Mouse (Mus musculus) megakaryocyte-erythroid progenitor cell, adult 5-6 weeks (primary cell): ENCODE data around the gene Uvrag. TPM values are rescaled to one million over a fixed set of nuclear protein-coding genes. Genes with fewer than 3 reads are reported as not detected.

ENCODE experiments used
- ATAC-seq: replicated peaks from 2 replicates; pipeline ENCODE4 v1.8.0; 2016; ENCODE audit warnings: mild to moderate bottlenecking, inconsistent platforms; ENCODE audit not compliant: severe bottlenecking, poor library complexity, low FRiP score, low TSS enrichment
- total RNA-seq, 2 experiments: library from RNA; stranded (forward) in 1 of 2; stranded (reverse) in 1 of 2; fragments of 200-1000, 215-1000 nt in 1 of 2; fragments of >200 nt in 1 of 2; fragmentation: Nextera tagmentation in 1 of 2; gene quantifications; 2 replicates each; pipeline ENCODE4 v1.2.3; 2014 to 2017

Gene Uvrag
- total RNA-seq, 2 experiments from 2014 or later: 15.0 to 16.2 TPM

DNA sequence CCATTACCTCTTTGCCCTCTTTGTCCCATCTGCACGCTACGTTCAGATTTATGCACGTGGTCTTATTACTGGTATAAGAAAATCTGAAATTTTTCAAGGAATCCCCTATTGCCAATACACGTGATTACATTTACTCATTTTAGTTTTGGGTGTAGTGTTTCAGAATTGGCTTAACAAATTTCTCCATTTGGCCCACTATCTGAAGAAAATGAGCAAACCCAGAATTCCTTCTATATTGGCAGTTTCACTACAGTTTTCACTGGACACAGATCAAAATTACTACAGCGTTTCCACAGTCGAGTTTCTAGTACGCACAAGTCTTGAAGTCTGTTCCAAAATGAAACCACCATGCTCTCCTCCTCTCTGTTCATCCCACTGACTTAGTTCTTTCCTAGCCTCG is 104.7 kb downstream of the Uvrag start:
- no peak for ATAC-seq

DNA sequence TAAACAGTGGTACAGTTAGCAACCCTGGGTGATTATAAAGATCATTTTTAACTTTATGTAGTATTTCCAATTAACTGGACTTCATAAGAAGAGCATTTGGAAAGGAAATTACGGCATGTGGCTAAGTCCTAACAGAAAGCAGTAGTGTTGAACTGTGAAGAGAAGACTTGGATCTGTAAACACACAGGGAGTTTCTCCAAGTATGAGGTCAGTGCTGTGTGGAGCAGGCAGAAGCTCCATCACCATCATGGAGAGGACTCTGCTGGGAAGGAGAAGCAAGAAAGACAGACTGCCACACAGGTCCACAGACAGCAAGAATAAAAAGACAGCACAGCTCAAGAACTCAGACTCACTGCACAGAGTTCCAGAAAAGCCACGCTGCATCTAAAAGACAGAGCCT is 106.0 kb downstream of the Uvrag start:
- no peak for ATAC-seq

DNA sequence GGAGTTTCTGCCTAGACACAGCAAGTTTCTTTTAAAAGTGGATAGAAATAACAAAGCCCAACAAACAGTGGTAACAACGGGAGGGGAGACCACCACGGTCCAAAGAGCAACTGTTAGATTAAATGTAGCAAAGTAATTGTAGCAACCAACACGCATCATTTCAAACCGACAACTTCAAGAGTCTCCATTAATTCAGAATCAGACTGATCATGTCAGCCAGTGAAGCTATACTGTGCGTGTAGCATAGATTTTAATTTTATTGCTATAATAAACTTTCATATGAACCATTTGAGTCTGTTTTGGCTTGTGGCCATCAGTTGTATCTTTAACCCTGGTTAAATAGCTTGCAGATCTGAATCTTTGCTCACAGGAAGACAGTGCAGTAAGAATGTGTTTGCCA is 107.1 kb downstream of the Uvrag start:
- no peak for ATAC-seq

DNA sequence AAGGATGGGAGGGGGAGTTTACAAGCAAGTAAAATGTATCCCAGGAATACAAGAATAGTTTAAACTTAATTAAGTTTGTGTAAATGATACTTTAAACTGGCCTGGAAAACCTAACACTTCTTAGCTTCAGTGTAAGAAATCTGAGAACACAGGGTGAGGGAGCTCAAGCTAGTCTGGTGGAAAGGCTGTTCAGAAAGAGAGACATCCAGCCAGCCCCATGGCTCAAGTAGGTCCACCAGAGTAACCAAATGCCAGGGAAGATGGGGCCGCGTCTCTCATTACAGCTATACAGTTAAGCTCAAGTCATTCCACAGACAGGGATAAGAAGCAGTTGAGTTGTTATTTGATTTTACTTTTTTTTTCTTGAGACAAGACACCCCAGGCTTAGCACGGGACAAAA is 107.6 kb downstream of the Uvrag start:
- ATAC-seq: no peak

DNA sequence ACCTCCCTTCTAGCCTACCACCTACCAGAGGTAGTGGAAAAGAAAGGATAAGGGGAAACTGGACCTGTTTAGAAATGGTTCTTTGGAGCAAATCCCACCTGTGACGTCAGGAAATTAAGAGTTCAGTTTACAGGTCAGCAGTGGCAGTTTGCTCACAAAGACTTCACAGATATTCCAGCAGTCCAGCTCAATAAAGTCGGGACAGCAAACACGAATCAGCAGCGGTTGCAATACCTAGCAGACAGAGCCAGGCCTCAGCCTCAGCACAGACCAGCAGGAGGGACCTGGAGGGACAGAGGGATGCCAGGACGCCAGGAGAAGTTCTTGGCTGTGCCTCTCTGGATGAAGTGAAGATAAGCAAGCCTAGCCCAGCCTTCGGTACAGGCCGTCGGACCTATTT is 108.9 kb downstream of the Uvrag start:
- ATAC-seq: no peak

DNA sequence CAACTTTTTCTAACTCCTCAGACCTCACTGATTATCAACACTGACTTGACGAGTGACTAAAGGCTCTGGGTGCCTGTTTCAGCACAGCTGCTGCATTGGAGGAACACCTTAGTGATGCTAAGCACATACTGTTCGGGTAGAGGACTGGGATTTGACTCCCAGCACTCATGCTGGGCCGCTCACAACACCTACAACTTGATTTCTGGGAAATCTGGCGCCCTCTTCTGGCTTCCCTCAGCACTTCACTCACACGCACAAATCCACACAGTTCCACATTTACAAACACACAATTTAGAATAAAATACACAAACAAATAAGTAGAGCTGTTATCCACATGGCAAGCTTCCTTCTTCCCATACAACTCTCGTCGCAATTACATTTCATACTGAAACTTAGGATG is 112.8 kb downstream of the Uvrag start:
- ATAC-seq: 0 out of 2 replicates have a peak, but pooled peaks have one; percentile 42

DNA sequence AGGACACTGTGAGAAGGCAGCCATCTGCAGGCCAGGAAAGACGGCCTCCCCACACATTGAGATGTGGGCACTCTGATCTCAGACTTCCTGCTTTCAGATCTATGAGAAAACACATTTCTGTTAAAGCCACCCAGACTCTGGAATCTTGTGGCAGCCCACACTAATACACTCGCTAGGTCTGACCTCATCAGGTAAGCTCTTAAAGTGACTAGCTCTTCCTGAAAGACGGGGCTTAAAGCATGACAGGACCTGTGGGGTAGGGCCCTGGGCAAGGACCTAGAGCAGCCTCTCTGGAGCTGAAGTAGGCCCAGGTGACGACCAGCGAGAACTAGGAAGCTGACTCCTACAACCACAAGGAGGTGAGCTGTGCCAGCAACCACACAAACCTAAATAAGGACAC is 113.8 kb downstream of the Uvrag start:
- ATAC-seq: peak; percentile 19; the same call in 1 of the 2 replicates

DNA sequence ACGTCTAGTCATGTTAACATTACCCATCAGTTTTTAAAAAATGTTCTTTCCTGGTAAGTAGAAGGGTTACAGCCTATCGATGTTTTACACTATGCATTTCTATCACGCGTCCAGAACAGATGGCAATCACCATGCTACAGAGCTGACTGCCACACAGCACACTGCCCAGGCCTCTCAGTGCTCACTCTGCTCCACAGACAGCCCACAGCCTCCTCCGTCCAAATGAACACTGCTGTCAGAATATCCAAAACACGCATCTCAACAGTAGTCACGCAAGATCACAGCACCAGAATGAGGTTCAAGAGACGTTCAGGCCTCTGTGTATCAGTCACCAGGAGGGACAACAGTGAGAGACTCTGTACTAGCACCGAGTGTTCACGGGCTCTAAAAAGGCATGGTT is 115.0 kb downstream of the Uvrag start:
- ATAC-seq: no peak

DNA sequence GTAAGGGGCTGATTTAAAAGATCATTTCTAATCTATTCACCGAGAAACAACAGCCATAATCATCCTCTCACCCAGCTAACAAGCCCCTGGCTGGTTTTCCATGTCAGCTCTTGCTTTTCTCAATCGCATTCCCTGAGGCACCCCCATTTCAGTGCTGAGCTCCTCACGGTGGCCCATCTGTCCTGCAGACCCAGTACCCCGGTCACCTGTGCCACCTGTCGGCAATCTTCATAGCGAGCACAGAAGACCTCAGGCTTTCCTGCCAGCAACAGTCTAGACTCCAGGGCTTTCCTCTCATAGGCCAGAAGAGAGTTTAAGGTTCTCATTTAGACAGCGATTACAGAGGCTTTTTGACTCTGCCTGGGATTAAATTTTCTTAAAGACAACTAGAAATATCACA is 115.7 kb downstream of the Uvrag start:
- no peak for ATAC-seq

DNA sequence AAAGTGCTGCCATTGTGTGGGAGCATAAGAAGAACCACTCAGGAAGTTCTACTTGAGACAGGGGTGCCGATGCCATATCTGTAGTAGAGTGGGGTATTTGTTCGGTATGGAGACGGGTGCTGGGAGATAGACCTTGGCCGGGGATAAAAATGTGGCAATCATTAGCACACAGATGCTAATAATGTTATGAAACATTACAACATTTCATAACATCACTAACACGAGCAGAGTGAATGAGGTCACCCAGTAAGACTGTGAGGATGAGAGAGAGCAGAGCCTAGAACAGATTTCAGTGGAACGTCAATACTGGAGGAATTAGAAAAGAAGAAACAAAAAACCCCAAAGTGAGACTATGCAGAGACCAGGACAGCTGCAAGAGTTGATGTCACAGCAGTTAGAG is 116.2 kb downstream of the Uvrag start:
- ATAC-seq: no peak

DNA sequence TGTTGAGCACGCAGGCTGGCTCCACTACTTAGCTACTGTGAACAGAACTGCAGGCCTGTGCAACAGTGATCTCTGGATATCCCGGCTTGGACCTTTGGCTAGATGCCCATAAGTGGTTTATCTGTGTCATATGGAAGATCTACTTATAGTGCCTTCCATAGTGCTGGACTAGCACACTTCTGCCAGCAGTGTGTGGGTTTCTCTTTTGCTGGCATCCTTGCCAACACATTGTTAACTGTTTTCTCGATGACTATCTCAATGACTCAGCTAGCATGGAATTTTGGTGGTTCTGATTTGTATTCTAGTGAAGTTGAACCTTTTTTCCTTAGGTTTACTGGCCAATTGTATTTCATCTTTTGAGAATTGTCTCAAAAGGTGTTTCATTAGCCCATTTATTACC is 117.0 kb downstream of the Uvrag start:
- peak; percentile 44 for ATAC-seq

DNA sequence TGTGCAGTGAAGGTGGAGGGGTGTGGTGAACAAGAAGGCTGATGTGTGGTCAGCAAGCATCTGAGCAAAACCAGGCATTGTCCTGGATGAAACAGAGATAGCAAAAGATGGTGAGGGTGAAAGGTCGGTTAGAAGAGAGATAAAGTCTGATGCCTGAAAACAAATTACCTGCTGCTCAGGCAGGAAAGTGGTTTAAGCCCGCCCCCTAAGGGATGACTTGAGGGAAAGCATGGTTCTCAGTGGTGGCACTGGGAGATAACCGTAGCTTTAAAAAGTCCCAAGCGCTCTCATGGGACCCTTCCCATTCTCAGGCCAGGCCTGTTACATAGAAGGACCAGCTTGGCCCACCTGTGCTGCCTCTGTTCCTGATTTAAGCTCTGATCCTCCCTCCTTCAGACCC is 119.7 kb downstream of the Uvrag start:
- peak; percentile 40; the same call in 1 of the 2 replicates for ATAC-seq

DNA sequence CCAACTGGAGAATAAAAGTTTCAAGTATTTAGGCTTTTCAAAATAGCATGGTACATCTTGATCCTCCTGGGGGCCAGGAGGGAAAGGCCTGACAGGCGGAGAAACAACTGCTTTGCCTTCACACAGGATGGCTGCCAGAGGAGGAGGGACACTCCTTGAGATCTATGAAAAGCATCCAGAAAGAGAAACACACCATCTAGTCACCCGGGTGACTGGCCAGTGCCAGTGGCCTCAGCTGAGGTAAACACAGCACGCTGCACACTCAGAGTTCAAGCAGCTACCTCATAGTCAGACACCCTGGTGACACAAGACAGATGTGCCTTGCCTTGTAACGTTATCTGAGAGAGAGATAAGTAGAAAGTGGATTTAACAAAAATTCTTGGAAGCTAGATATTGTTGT is 120.6 kb downstream of the Uvrag start:
- ATAC-seq: no peak

DNA sequence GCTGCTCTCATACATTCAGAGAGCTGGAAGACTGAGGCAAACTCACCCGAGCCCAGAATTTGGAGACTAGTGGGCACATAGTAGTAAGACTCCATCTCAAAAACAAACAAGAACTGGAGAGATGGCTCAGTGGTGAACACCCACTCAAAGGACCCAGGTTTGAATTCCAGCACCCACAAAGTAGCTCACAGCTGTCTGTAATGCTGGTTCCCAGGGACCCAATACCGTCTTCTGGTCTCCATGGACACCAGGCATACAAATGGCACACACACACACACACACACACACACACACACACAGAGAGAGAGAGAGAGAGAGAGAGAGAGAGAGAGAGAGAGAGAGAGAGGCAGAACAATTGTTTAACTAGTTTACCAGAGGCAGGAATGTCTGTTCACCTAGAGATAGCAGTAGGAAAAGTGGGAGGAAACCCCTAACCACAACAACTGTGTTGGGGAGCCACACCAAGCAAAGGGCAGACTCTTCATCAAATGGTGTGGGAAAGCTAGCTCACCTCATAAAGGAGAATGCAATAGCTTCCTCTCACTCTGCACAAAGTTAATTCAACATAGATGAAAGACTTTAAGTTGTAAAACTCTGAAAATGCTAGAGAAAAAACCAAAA is 123.6 kb downstream of the Uvrag start:
- ATAC-seq: no peak

DNA sequence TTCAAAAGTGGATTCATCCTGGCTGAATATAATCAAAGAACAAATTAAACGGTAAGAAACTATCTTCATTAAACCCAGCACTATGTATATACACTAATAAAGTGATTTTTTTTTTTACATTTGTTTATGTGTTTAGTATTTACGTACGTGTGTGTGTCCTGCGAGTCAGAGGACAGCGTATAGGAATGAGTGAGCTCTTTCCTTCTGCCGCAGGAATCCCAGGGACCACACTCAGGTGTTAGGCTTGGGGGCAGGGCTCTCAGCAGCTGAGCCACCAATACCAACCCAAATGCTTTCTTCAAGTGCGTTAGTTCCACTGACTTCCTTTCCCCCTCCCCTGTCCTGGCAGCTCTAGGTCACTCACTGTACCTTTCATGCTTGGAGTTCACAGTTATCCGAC is 125.0 kb downstream of the Uvrag start:
- no peak for ATAC-seq

DNA sequence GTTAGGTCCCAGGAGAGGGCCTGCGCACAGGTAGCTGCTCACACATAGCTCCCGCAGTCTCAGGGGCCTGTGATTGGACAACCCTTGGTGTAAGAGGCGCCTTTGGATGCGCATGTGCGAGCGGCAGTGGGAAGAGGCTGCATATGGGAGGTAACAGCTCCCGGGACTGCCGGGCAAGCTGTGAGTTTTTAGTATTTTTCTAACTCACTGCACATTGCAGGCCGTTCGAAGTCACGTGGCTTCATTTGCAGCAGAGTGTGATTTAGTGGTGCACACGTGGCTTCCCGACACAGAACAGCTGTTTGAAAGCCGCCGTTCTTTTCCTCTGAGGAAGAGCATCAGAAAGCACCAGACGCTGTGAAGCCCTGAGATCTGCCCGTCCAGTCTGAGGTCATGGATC is 125.5 kb downstream of the Uvrag start:
- no peak for ATAC-seq

DNA sequence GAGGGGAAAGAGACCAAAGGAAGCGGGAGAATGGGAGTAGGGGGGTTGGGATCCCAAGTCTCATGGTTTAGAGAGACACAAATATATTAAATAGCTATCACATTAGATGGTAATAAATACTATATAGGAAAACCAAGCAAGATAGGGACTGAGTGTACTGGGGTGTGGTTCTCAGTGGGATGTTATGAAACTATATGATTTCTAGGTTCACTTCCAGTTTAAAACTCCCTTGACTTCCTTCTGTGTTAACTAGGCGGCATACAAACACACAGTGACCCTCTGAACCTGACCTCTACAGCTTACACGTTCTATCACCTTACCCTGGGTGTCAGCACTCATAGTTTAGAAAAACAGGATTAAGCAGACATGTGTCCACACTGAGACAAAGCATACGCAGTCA is 126.3 kb downstream of the Uvrag start:
- no peak for ATAC-seq

DNA sequence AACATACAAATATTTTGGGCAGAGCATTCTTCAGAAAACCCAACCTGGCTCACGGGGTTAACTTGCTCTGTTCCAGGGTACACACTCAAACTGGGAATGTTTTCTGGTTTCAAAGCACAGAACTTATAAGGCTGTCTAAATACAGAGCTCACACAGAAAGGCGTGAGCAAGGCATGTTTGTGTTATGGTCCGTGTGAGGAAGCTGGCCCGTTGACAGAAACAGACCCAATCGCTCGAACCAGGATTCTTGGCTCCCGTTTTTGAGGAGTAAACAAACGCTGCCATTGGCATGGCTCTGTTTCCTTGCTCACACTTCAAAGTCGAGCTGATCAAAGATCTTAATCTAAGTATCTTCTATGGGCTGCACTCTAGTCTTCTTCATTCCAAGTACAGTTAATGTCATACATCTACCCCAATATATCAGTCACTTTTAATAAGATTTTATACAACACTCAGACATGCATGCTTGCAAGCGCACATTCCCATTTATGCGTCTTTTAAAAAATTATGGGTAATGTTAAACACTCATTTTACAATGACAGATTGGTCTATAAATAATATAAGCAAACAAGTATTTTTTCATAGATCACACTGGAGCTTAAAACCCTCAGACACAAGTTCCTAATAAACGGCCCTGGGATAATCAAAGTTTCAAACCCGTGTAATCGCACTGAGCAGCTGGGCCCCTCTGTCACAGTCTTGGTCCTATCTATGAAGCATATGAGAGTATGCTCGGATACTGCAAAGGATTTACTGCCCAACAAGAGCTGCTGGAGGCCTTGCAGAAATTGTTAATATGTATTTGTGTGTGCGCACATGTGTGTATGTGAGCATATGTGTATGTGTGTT is 133.2 kb downstream of the Uvrag start:
- ATAC-seq: no peak

DNA sequence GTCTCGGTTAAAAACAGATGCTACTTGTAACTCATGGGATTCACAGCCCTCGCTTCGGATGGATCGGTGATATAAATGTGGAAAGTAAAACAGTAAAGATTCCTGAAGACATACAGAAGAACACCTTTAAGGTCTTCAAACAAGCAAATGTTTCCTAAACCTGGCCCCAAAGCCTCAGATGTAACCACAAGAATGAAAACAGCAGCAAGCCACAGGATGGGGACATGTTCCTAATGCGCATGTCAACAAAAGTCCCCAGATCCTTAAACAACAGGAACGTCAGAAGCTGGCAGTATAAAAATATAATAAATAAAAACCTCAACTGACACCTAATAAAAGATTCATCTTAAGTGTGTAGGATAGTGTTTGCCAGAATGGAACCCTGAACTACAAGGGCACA is 137.7 kb downstream of the Uvrag start:
- no peak for ATAC-seq

DNA sequence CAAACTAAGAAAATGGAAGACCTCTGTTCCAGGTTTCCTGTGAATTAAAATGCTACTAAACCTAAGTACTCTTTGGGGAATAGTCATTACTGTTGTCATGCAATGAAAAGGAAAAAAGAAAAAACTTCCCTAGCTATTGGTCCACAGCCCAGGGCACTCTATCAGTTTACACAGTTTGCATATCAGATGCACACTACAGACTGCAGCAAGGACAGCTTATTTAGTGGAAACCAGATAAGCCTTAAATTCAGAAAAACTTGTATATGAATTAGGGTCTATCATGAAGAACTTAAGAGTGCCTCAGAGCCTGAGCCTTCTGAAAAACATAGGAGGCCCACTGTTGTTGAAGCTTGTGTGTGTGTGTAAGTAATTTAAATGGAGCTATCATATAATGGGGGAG is 142.2 kb downstream of the Uvrag start:
- ATAC-seq: peak; percentile 59; the same call in 1 of the 2 replicates

DNA sequence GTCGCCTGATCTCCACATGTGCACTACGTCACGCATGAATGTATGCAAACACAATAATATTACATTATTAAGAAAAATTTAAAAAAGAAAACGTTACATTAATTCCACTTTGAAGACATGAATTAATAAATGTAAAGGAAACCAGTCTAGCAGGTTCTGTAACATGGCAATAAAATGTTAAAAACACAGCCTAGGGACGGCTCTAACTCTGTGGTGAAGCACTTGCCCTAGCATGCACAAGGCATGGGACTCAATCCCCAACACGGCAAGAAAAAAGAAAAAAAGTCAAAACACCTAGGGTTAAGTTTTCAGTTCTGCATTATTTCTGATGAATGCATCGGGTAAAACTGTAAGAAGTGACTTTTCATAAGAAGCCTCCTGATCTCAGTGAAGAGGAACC is 143.2 kb downstream of the Uvrag start:
- ATAC-seq: no peak
